Mouse (Mus musculus) retina, adult 2 months (tissue): ENCODE measurements around the gene Cd244a.

Experiments used
- DNase-seq: peaks from one replicate; pipeline ENCODE4 v3.0.0-alpha.2; 2012; ENCODE audit warnings: low read depth, low spot score

Gene Cd244a

GRCm38 (mm10) chr1:171558898-171559297 is at the start of gene Cd244a:
Cd244a (plus strand) TSS chr1:171559193.
- no peak for DNase-seq

GRCm38 (mm10) chr1:171513234-171513633 is 45.8 kb upstream of the Cd244a start:
- DNase-seq: no peak

- no peak for DNase-seq
These were observed 45.2 kb upstream of the Cd244a start for GRCm38 (mm10) chr1:171513760-171514159.

GRCm38 (mm10) chr1:171515039-171515438 is 44.0 kb upstream of the Cd244a start:
- no peak for DNase-seq

GRCm38 (mm10) chr1:171515557-171515956 is 43.4 kb upstream of the Cd244a start:
- DNase-seq: no peak

- no peak for DNase-seq
These were observed 27.6 kb upstream of the Cd244a start for GRCm38 (mm10) chr1:171531367-171531766.

- no peak for DNase-seq
These were observed 26.2 kb upstream of the Cd244a start for GRCm38 (mm10) chr1:171532830-171533229.

- DNase-seq: no peak
These were observed 24.4 kb upstream of the Cd244a start for GRCm38 (mm10) chr1:171534557-171534956.

- no peak for DNase-seq
These were observed 23.8 kb upstream of the Cd244a start, which contains the start of gene Itln1 for GRCm38 (mm10) chr1:171535194-171535593. Itln1 (minus strand) TSS chr1:171535294.

GRCm38 (mm10) chr1:171540694-171541093 is 18.3 kb upstream of the Cd244a start:
- no peak for DNase-seq

- no peak for DNase-seq
These were observed 7.7 kb upstream of the Cd244a start for GRCm38 (mm10) chr1:171551326-171551725.

- DNase-seq: no peak
These were observed 6.8 kb upstream of the Cd244a start for GRCm38 (mm10) chr1:171552230-171552629.

GRCm38 (mm10) chr1:171553359-171554341 is 5.3 kb upstream of the Cd244a start:
- DNase-seq: no peak

- no peak for DNase-seq
These were observed 2.6 kb upstream of the Cd244a start for GRCm38 (mm10) chr1:171556366-171556765.

- DNase-seq: no peak
These were observed 586 bp upstream of the Cd244a start for GRCm38 (mm10) chr1:171558407-171558806.

- no peak for DNase-seq
These were observed 1.3 kb downstream of the Cd244a start for GRCm38 (mm10) chr1:171560262-171560661.

GRCm38 (mm10) chr1:171561200-171561599 is 2.2 kb downstream of the Cd244a start:
- DNase-seq: no peak

- no peak for DNase-seq
These were observed 2.7 kb downstream of the Cd244a start for GRCm38 (mm10) chr1:171561639-171562225.

GRCm38 (mm10) chr1:171563042-171563441 is 4.0 kb downstream of the Cd244a start:
- no peak for DNase-seq

- no peak for DNase-seq
These were observed 5.3 kb downstream of the Cd244a start for GRCm38 (mm10) chr1:171564247-171564646.

- DNase-seq: no peak
These were observed 6.9 kb downstream of the Cd244a start for GRCm38 (mm10) chr1:171565888-171566287.

- DNase-seq: peak; percentile 15
These were observed 7.8 kb downstream of the Cd244a start for GRCm38 (mm10) chr1:171566777-171567176.

- DNase-seq: no peak
These were observed 9.4 kb downstream of the Cd244a start for GRCm38 (mm10) chr1:171568436-171568835.
